Mouse (Mus musculus) stomach, embryonic 14.5 days (tissue): ENCODE data around the gene Snip1. TPM values are rescaled to one million over a fixed set of nuclear protein-coding genes. Genes with fewer than 3 reads are reported as not detected.

Experiments used
- ATAC-seq: fragments of 200-750 bp; cut with Nextera tagmentation; 2 replicates; pipeline ENCODE4 v1.8.0; 2017; ENCODE audit warnings: low read depth, moderate TSS enrichment; ENCODE audit not compliant: insufficient number of reproducible peaks, insufficient read depth, low FRiP score
- H3K27ac ChIP-seq: fragments of 300-500 bp; sonication (generic); 2 replicates; pipeline ENCODE4 v1.5.1; 2014; ENCODE audit warnings: mild to moderate bottlenecking, low read length, moderate library complexity, mixed read lengths
- H3K27me3 ChIP-seq: fragments of 300-500 bp; sonication (generic); 2 replicates; pipeline ENCODE4 v1.6.1; 2014; ENCODE audit warnings: low read length, control low read depth, mixed read lengths; ENCODE audit not compliant: control insufficient read depth, insufficient read depth
- H3K36me3 ChIP-seq: fragments of 300-500 bp; sonication (generic); 2 replicates; pipeline ENCODE4 v1.6.1; 2014; ENCODE audit warnings: mild to moderate bottlenecking, control low read depth, low read length, moderate library complexity, mixed read lengths; ENCODE audit not compliant: control insufficient read depth, insufficient read depth
- H3K4me1 ChIP-seq: fragments of 300-500 bp; sonication (generic); 2 replicates; pipeline ENCODE4 v1.6.1; 2014; ENCODE audit warnings: low read length, control low read depth, mixed read lengths; ENCODE audit not compliant: control insufficient read depth, insufficient read depth
- H3K4me2 ChIP-seq: fragments of 300-500 bp; sonication (generic); replicated peaks from 2 replicates; pipeline ENCODE4 v1.6.1; 2014; ENCODE audit warnings: low read depth, low read length, control low read depth
- H3K4me3 ChIP-seq: fragments of 300-500 bp; sonication (generic); 2 replicates; pipeline ENCODE4 v1.5.1; 2014; ENCODE audit warnings: low read depth, low read length, control low read depth
- H3K9ac ChIP-seq: fragments of 300-500 bp; sonication (generic); replicated peaks from 2 replicates; pipeline ENCODE4 v1.6.1; 2014; ENCODE audit warnings: low read depth, mild to moderate bottlenecking, control low read depth, low read length, moderate library complexity, mixed read lengths
- H3K9me3 ChIP-seq: fragments of 300-500 bp; sonication (generic); 2 replicates; pipeline ENCODE4 v1.6.1; 2016; ENCODE audit warnings: low read depth, low read length, control low read depth; ENCODE audit not compliant: control insufficient read depth
- WGBS: fragments of 180-500 bp; shearing (Covaris S2); extraction: QIAGEN DNeasy Blood & Tissue Kit; methylation state at CpG from one replicate; pipeline ENCODE4 v1.1.7; 2014; 5-methylcytosine and 5-hydroxymethylcytosine counted together
- polyA plus RNA-seq: library from polyadenylated mRNA; unstranded; fragments of >200 nt; fragmentation: Nextera tagmentation; extraction: Ambion mirVana; gene quantifications from 2 replicates; pipeline ENCODE4 v1.2.1, GENCODE M21; 2014

The Snip1 gene
- polyA plus RNA-seq, 1 experiment from 2014 or later: 27.7 TPM

- no peak overlapping the region for H3K9ac ChIP-seq
- ATAC-seq: no peak
- H3K27me3 ChIP-seq: no peaks in the 10 kb centered on the region
- H3K9me3 ChIP-seq: no peaks in the 10 kb centered on the region
- H3K27ac ChIP-seq: no peak overlapping the region
- peaks cover 13% of the 10 kb centered on the region; the same call in 1 of the 2 replicates for H3K4me1 ChIP-seq
- no peak overlapping the region for H3K4me2 ChIP-seq
- WGBS: 34% methylated on average over 6 of the region's 6 CpGs
- H3K4me3 ChIP-seq: no peak overlapping the region
- H3K36me3 ChIP-seq: no peaks in the 10 kb centered on the region; the same call in 1 of the 2 replicates
Observed at GRCm38 (mm10) chr4:125115710-125116089, 49.2 kb downstream of the Snip1 start.

DNA sequence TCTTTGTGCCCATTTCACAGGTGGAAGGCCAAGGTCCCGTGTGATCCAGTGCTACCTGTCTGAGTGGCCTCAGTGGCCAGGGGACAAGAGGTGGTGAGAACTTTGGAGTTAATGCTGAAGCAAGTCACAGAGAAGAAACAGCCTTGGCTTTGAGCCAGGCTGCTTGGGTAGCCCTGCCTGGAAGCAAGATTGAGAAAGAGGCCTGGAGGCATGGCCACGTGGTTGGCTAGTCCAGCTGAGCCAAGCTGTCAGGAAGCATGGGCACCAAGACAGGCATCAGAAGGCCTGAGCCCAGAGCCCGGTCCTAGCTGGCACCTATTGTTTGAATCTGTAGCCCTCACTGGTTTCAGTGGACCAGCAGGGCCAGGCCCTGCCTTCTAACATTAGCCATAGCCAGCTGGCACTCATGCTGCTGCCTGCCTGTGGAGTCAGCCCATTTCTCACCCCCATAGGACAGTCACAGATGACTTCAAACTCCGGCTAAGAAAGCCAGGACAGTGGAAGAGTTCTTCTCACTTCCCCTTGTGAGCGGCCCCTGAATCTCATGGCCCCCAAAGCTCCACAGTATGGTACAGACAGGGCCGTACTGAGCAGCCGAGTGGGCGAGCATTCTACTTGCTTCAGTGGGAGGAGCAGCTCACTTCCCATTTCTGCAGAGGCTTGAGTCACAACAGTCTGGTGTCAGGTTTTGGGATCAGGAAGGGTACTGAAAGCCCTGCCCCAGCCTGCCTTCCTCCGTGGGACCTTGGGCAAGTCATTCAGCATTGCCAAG is 49.8 kb downstream of the Snip1 start:
- no peaks in the 10 kb centered on the region for H3K9me3 ChIP-seq
- H3K36me3 ChIP-seq: peaks cover 3% of the 10 kb centered on the region; the same call in 1 of the 2 replicates
- H3K27me3 ChIP-seq: no peaks in the 10 kb centered on the region
- H3K9ac ChIP-seq: no peak overlapping the region
- no peak overlapping the region for H3K4me3 ChIP-seq
- no peak overlapping the region for H3K27ac ChIP-seq
- peaks cover 13% of the 10 kb centered on the region; the same call in 1 of the 2 replicates for H3K4me1 ChIP-seq
- 73% methylated on average over 9 of the region's 9 CpGs for WGBS
- H3K4me2 ChIP-seq: no peak overlapping the region
- no peak for ATAC-seq

GRCm38 (mm10) chr4:125116929-125117328 is 50.5 kb downstream of the Snip1 start:
- H3K4me1 ChIP-seq: peaks cover 13% of the 10 kb centered on the region; the same call in 1 of the 2 replicates
- H3K4me3 ChIP-seq: no peak overlapping the region
- no peaks in the 10 kb centered on the region for H3K9me3 ChIP-seq
- WGBS: 59% methylated on average over 13 of the region's 13 CpGs
- ATAC-seq: no peak
- no peak overlapping the region for H3K27ac ChIP-seq
- no peaks in the 10 kb centered on the region for H3K27me3 ChIP-seq
- H3K36me3 ChIP-seq: peaks cover 3% of the 10 kb centered on the region; the same call in 1 of the 2 replicates
- no peak overlapping the region for H3K9ac ChIP-seq
- H3K4me2 ChIP-seq: no peak overlapping the region

- Histone ChIP-seq H3K27me3 (no peaks in the 10 kb centered on the region), H3K4me1 (peaks cover 22% of the 10 kb centered on the region), H3K9me3 (no peaks in the 10 kb centered on the region), H3K36me3 (peaks cover 3% of the 10 kb centered on the region; the same call in 1 of the 2 replicates), H3K4me2 (no peak overlapping the region), H3K27ac (no peak overlapping the region), H3K4me3 (no peak overlapping the region), H3K9ac (no peak overlapping the region)
- WGBS: 79% methylated on average over 7 of the region's 7 CpGs
- no peak for ATAC-seq
Observed at GRCm38 (mm10) chr4:125117902-125118320, 51.4 kb downstream of the Snip1 start.

DNA sequence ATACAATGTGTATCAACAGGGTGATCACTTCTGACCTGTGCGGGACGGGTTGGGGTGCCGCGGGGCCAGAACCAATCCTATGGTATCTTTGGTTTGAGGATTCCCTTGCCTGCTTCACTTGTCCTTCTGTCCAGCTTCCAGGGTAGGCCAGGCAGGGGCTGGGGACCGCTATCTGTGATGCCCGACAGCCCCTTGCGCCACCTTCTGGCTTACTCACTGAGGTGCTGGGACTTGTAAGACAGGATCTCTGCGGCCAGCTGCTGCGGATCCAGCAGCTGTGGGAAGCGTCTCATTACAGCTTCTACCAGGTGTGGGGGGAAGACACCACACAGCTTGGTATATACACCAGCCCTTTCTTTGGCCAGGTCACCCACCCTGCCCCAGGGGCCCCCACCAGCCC is 52.6 kb downstream of the Snip1 start:
- Histone ChIP-seq H3K27ac (no peak overlapping the region), H3K9me3 (no peaks in the 10 kb centered on the region), H3K36me3 (peaks cover 3% of the 10 kb centered on the region; the same call in 1 of the 2 replicates), H3K4me2 (no peak overlapping the region), H3K4me1 (peaks cover 29% of the 10 kb centered on the region), H3K4me3 (no peak overlapping the region), H3K27me3 (no peaks in the 10 kb centered on the region), H3K9ac (no peak overlapping the region)
- no peak for ATAC-seq
- 38% methylated on average over 10 of the region's 10 CpGs for WGBS

DNA sequence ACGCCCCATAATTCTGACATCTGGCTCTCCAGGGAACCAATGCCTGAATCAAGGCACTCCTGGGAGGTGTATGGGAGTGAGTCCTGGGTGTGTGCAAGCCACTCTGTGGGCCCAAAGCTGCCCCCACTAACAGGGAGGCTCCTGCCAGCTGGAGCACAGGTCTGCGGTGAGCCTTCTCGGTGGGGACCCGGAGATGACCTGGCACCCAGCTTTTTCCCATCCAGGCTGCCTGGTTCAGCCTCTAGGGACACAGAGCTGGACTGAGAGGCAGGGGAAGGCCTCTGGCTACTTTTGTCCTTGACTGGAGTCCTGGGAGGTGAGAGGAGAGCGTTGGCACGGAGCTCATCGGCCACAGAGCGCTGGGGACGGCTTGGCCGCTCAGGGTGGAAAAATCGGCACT is 53.2 kb downstream of the Snip1 start:
- Histone ChIP-seq H3K9me3 (no peaks in the 10 kb centered on the region), H3K27me3 (no peaks in the 10 kb centered on the region), H3K36me3 (peaks cover 3% of the 10 kb centered on the region; the same call in 1 of the 2 replicates), H3K4me2 (no peak overlapping the region), H3K9ac (no peak overlapping the region), H3K4me1 (peaks cover 30% of the 10 kb centered on the region), H3K27ac (no peak overlapping the region), H3K4me3 (no peak overlapping the region)
- ATAC-seq: no peak
- 94% methylated on average over 11 of the region's 11 CpGs for WGBS

- H3K9me3 ChIP-seq: no peaks in the 10 kb centered on the region
- ATAC-seq: no peak
- H3K4me2 ChIP-seq: no peak overlapping the region
- 19% methylated on average over 16 of the region's 16 CpGs for WGBS
- peak overlapping the region; percentile 48; the same call in 1 of the 2 replicates for H3K27ac ChIP-seq
- H3K4me3 ChIP-seq: no peak overlapping the region
- peaks cover 3% of the 10 kb centered on the region; the same call in 1 of the 2 replicates for H3K36me3 ChIP-seq
- peaks cover 27% of the 10 kb centered on the region for H3K4me1 ChIP-seq
- no peaks in the 10 kb centered on the region for H3K27me3 ChIP-seq
- H3K9ac ChIP-seq: no peak overlapping the region
Observed at GRCm38 (mm10) chr4:125122431-125123278, 56.2 kb downstream of the Snip1 start.

DNA sequence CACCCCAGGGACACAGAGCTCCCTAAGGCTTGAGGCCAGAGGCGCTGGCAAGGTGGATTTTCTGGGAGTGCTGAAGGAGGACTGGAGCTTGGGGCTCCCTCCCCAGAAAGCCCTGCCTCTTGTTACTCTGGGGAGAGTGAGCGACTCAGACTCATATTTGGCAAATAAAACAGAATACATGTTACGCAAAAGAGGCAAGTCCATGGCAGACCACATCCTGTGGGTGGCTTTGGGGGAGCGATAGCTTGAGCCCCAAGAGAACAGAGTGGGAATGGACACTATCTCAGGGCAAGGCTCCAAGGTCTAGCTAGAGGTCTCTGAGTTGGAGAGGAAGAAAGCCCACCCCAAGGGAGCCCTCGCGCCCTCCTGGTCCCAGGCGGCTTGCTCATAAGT is 56.8 kb downstream of the Snip1 start:
- H3K9ac ChIP-seq: no peak overlapping the region
- H3K27ac ChIP-seq: peak overlapping the region; percentile 48; the same call in 1 of the 2 replicates
- H3K4me1 ChIP-seq: peaks cover 27% of the 10 kb centered on the region
- ATAC-seq: no peak
- no peak overlapping the region for H3K4me3 ChIP-seq
- H3K27me3 ChIP-seq: no peaks in the 10 kb centered on the region
- H3K9me3 ChIP-seq: no peaks in the 10 kb centered on the region
- peaks cover 3% of the 10 kb centered on the region; the same call in 1 of the 2 replicates for H3K36me3 ChIP-seq
- H3K4me2 ChIP-seq: no peak overlapping the region
- WGBS: 74% methylated on average over 7 of the region's 7 CpGs
